Comparison of ENCODE assay signal across 25 mouse cellular contexts in the genomic region with DNA sequence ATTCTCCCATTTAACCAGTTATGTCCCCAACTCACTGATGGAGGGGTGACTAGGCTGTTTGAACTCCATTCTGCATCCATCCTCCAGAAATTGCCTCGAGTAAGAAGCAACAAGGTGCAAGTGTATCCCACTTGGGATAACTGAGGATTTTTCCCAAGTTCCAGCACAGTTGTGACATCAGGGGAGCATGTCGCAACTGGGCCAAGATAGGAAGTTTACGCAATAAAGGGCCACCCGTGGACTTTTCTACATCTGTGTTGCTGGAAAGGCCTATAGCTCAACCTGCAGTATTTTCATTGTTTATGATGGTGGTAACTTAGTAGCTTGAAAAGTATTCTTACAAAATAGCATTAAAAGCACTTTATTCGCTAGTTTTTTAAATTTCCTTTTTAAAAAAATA.
A peak's percentile ranks its signal among the peaks of the same experiment; 100 is the strongest.
DNase-seq lines count a peak whose midpoint lies in the region; ATAC-seq and TF ChIP-seq lines count a peak whose summit lies in the region.
"Had no signal": no experiment of that assay in that cellular context is flagged by ENCODE, and none has a peak within 500 bp of the region (broad histone marks: within the 10 kb centered on the region; RNA-seq: fewer than 3 reads in every experiment).

No protein-coding gene starts in this region.

- H3K36me3 ChIP-seq in intestine, embryonic 14.5 days (ENCODE audit: control insufficient read depth, insufficient read depth, low read length), result peaks cover 29% of the 10 kb centered on the region
- no peaks in the 10 kb centered on the region; the same call in none of the 2 replicates for H3K36me3 ChIP-seq in intestine, embryonic 15.5 days

- H3K4me1 ChIP-seq in intestine, embryonic 14.5 days (replicated peaks; ENCODE audit: control insufficient read depth, insufficient read depth, low read length), result no peaks in the 10 kb centered on the region
- no peaks in the 10 kb centered on the region for H3K4me1 ChIP-seq in intestine, embryonic 15.5 days (replicated peaks)
- no peaks in the 10 kb centered on the region for H3K4me1 ChIP-seq in lung, adult 2 months (ENCODE audit: control insufficient read depth, insufficient read depth, low read length)
- H3K4me1 ChIP-seq: forebrain, embryonic 13.5 days; heart, embryonic 12.5 days; kidney, embryonic 15.5 days; limb, embryonic 13.5 days; stomach, embryonic 15.5 days had no signal

- DNase-seq in adrenal gland, adult 2 months, result peak; percentile 44
- DNase-seq in adrenal gland, adult 8-10 months, result no peak
- peak; percentile 13 for DNase-seq in intestine, embryonic 14.5 days (ENCODE audit: low spot score)
- peak; percentile 23 for DNase-seq in lung, postnatal 36 days
- DNase-seq in lung, adult 2 months, result no peak
- no peak for DNase-seq in layer of hippocampus, postnatal 25 days (ENCODE audit: extremely low spot score in 1 of 2, low spot score in 1 of 2)
- DNase-seq: cerebellum, adult 9-10 months; cerebellum, postnatal 36 days; gastrocnemius, postnatal 25 days; heart, adult 2 months; kidney, adult 18-20 months; kidney, postnatal 25 days; right cerebral cortex, postnatal 25 days; thymus, postnatal 14 days had no signal

- H3K9me3 ChIP-seq in intestine, embryonic 14.5 days (ENCODE audit: control insufficient read depth, low read length), result no peaks in the 10 kb centered on the region
- no peaks in the 10 kb centered on the region for H3K9me3 ChIP-seq in intestine, embryonic 15.5 days
- H3K9me3 ChIP-seq: forebrain, embryonic 13.5 days; heart, embryonic 12.5 days; kidney, embryonic 15.5 days; limb, embryonic 13.5 days; stomach, embryonic 15.5 days had no signal

- no peak overlapping the region for H3K4me3 ChIP-seq in intestine, embryonic 14.5 days (ENCODE audit: low read depth, low read length)
- no peak overlapping the region for H3K4me3 ChIP-seq in intestine, embryonic 15.5 days (replicated peaks)
- H3K4me3 ChIP-seq in lung, adult 2 months (replicated peaks; ENCODE audit: extremely low read depth, low read depth, low read length), result no peak overlapping the region
- H3K4me3 ChIP-seq: forebrain, embryonic 13.5 days; heart, adult 2 months; heart, embryonic 12.5 days; kidney, embryonic 15.5 days; left cerebral cortex, adult 2 months; limb, embryonic 13.5 days; stomach, embryonic 15.5 days had no signal

- ATAC-seq in intestine, embryonic 14.5 days (replicated peaks; ENCODE audit: low FRiP score, low TSS enrichment, low read depth), result no peak
- ATAC-seq in intestine, embryonic 15.5 days, result no peak
- ATAC-seq: forebrain, embryonic 13.5 days; midbrain, embryonic 16.5 days had no signal

- no peak overlapping the region for H3K4me2 ChIP-seq in intestine, embryonic 14.5 days (ENCODE audit: low read length)
- no peak overlapping the region for H3K4me2 ChIP-seq in intestine, embryonic 15.5 days (replicated peaks)
- H3K4me2 ChIP-seq: forebrain, embryonic 13.5 days; heart, embryonic 12.5 days; hindbrain, embryonic 14.5 days; kidney, embryonic 15.5 days; limb, embryonic 13.5 days; midbrain, embryonic 11.5 days; stomach, embryonic 15.5 days had no signal

- 86% methylated on average over 5 of the region's 5 CpGs for WGBS in intestine, embryonic 14.5 days
- 83% methylated on average over 5 of the region's 5 CpGs for WGBS in intestine, embryonic 15.5 days
- WGBS in lung, adult 2 months, result 69% methylated on average over 5 of the region's 5 CpGs

- no peak for TF ChIP-seq POLR2A in lung, adult 2 months (IDR thresholded peaks at IDR 0.05; ENCODE audit: borderline replicate concordance, extremely low read depth, low read depth, low read length)

- H3K27ac ChIP-seq in intestine, embryonic 14.5 days (ENCODE audit: low read depth), result no peak overlapping the region
- no peak overlapping the region for H3K27ac ChIP-seq in intestine, embryonic 15.5 days
- H3K27ac ChIP-seq: forebrain, embryonic 13.5 days; heart, adult 2 months; hindbrain, embryonic 14.5 days; kidney, embryonic 15.5 days; left cerebral cortex, adult 2 months; limb, embryonic 13.5 days; liver, embryonic 14.5 days; stomach, embryonic 15.5 days had no signal

- no peak overlapping the region for H3K9ac ChIP-seq in intestine, embryonic 14.5 days (ENCODE audit: low read length)
- no peak overlapping the region for H3K9ac ChIP-seq in intestine, embryonic 15.5 days
- H3K9ac ChIP-seq: forebrain, embryonic 13.5 days; heart, embryonic 12.5 days; hindbrain, embryonic 14.5 days; kidney, embryonic 15.5 days; limb, embryonic 13.5 days; liver, embryonic 14.5 days; stomach, embryonic 15.5 days had no signal

- no peak for TF ChIP-seq CTCF in lung, adult 2 months (IDR thresholded peaks at IDR 0.05; ENCODE audit: insufficient read depth, low read length)

- no peaks in the 10 kb centered on the region for H3K27me3 ChIP-seq in intestine, embryonic 14.5 days (replicated peaks; ENCODE audit: control insufficient read depth, insufficient read depth, low read length)
- H3K27me3 ChIP-seq in intestine, embryonic 15.5 days (replicated peaks), result no peaks in the 10 kb centered on the region
- H3K27me3 ChIP-seq: forebrain, embryonic 13.5 days; heart, embryonic 12.5 days; kidney, embryonic 15.5 days; limb, embryonic 13.5 days; stomach, embryonic 15.5 days had no signal

Comparison
In these comparisons a context has a peak if more than half of its experiments do, and no peak if none do; other contexts are left out.
1. DNase-seq: peak in adrenal gland, adult 2 months (single experiment), intestine, embryonic 14.5 days (single experiment) and lung, postnatal 36 days (single experiment); none in adrenal gland, adult 8-10 months (single experiment), lung, adult 2 months (single experiment) and layer of hippocampus, postnatal 25 days (0 of 2).